Mouse (Mus musculus) urinary bladder, adult 18-20 months (tissue): ENCODE measurements around the gene Dcaf11.

Experiments used
- DNase-seq, 2 experiments: peaks; one replicate each; pipeline ENCODE4 v3.0.0; 2022; ENCODE audit warnings: low spot score in 2 of 2, mixed read lengths in 2 of 2

Gene Dcaf11

DNA sequence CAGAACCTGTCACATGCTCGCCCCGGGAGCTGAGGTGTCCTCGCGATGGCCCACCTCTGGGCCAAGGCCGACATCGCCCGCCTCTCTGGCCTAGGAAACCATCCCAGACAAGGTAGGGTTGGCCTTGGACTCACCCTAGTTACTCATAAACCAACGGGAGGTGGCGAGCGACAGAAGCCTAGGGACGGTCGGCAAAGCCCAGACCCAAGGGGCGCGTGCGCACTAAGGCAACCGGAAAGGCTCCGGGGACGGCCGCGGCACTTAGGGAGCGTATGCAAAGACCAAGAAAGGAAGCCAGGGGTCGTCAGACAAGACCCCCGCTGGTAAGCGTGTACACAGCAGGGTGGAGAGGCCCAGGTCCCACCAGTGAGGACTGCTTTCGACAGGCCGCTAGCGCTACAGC lies at the start of gene Dcaf11:
Gene Dcaf11, plus strand, starts transcription at position 208 of the 403 bp plus-strand sequence.
- peak; percentile 82 to 83 for DNase-seq

DNA sequence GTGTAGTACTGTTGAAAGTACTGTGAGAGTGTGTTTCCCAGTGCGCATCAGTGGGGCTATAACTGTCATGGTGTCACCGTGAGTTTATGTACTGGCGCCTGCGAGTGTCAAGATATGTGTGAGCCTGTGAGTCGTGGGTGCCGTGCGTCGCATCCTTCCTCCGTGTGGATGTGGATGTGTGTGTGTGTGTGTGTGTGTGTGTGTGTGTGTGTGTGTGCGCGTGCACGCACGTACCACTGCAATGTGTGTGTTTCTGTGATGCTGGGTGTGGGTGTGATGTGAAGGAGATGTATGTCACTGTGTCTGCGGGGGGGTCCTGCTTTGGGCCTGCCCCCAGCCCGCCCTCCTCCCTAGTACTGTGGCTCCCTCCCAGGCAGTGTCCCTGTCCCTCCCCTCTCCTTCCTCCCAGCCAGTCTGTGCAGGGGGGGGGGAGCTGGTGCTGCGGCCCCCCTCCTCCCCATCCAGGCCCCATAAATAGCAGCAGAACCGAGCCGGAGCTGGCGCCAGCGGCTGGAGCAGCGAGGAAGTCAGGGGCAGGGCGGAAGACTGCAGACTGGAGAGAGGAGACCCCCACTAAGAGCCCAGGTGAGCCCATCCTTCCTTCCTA lies 49.6 kb upstream of the Dcaf11 start, which contains the start of gene Cpne6:
Gene Cpne6, plus strand, starts transcription at position 321 of the 607 bp plus-strand sequence.
- no peak for DNase-seq

DNA sequence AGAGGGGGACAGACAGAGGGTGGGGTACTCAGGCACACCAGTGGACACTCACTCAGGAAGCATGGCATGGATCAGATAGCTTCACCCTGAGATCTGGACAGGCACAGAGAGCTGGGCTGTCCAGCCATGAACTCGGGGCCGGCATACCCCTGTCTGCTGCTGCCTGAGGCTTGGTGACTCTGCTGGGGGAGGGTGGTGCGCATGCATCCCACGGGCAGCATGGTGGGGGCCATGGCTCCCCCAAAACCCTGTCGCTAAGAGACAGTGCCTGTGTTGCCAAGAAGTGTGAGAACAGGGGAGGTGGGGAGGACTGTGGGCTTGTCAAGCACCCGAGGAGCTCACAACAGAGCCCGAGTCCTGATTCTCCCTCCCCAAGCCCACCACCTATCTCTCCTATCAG lies 48.8 kb upstream of the Dcaf11 start:
- no peak for DNase-seq

DNA sequence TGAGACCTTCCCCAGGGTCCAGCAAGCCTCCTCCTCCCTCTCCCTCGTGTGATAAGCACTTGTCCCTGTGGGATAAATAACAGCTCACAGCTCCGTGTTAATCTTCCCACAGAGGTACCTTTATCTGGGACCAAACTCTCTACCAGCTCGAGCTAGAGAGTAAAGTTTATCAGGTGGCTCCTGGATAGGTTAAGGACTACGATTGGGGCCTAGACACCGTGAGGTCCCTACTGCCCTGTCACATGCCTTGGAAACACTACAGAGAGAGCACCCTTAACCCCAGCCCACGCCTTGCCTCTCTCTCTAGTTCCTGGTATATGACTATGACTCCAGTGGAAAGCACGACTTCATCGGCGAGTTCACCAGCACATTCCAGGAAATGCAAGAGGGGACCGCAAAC lies 45.9 kb upstream of the Dcaf11 start:
- DNase-seq: no peak

DNA sequence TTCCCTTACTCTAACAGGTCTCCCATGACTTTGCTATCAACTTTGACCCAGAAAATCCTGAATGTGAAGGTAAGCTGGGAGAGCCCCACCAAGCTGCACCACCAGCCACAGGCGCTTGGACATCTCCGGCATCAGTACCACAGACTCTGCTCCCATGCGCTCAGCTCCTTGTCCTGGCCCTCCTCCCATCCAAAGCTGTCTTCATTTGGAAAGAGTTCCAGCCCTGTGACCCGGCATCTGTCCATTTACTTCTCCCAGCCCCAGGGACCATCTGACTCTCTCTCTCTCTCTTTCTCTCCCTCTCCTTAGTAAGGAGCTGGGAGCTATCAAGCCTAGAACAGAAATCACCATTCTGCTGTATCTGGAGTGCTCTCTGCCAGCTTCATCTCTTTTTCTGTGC lies 44.0 kb upstream of the Dcaf11 start:
- no peak for DNase-seq

DNA sequence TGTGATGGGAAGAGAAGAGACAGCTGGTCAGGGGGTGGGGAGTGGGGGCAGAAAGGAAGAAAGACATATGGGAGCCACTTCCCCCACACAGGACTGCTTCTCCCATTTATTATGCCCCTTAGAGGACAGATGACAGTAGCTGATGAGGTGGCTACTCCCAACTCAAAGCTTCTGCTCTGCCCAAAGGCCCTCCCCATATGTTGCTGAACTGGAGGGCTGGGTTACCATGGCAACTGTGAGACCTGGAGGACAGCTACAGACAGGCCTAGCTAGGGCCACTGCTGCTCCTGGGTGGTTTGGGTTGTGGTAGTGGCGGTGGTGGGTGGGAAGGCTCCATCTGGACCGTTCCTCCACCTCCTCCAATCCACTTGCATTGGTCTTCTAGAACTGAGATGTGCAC lies 40.9 kb upstream of the Dcaf11 start:
- DNase-seq: no peak

DNA sequence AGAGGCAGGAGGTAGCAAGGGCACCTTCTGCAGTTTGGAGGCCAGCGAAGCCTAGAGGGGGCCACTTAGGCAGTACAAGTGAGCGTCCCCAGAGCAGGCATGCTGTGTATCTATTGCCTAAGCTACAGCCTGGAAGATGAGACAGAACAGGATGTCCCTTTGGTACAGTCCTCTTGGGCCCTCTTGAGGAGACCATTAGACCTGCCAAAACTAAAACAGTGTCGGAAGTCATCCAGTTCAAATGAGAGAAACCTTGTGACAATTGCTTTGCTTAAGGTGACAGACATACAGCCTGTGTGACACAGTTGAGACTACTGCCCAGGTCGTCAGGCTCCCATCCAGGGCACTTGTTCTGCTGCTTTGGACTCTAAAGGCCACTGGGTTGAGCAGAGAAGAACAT lies 40.2 kb upstream of the Dcaf11 start:
- DNase-seq: no peak

DNA sequence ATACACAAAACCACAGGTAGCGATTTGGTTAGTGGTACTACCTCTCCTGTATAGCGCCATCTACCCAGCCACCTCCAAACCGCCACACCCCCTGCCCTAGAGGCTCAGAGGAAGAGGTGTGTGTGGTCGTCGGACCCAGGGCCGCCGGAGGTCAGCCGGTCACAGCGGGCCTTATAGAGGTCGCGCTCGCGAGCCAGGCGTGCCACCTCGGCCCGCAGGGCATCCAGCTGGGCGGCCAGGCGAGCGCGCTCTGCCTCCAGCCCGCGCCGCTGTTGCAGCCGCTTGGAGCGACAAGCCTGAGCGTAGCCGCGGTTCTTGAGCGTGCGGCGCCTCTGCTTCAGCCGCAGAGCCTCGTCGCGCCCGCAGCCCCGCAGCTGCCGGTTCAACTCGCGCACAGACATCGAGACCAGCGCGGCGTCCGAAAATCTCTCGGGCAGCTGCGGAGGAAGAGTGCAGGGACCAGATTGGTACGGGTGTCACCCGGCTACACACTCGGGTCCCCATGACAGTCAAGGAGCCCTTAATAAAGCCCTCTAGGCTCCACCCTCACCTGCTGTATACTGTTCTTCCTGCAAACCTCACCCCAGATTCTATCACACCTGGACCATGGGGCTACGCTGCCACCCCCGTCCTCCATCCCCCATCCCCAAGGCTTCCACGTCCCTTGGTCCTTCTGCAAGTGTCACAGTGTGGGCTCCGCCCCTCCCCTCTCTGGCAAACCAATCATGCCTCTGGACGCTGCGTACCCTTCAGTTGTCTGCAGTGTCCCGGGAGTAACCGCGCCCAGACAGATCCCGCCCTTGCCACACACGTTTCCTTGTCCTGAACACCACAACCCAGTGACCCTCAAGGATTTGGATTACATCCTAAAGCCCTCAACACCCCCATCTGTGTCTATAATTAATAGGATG lies 39.1 kb upstream of the Dcaf11 start:
- DNase-seq: peak in 1 of 2 experiments; percentile 33

DNA sequence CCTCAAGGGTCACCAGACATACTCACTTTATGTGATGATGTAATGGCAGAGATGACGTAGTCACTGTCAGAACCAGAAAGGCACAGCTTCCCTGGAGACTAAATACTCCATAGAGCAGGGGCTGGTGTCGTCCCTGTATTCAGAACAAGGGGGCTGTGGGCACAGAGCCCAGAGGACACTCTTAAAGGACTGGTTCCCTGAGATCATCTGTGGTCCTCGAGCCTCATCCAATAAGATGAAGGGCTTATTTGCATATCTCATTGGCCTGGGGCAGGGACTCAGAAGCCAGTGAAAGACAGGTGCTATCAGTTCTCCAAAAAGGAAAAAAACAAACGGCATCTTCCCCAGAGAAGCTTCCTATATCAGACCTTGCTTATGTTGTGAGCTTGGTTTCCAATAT lies 35.7 kb upstream of the Dcaf11 start:
- no peak for DNase-seq

DNA sequence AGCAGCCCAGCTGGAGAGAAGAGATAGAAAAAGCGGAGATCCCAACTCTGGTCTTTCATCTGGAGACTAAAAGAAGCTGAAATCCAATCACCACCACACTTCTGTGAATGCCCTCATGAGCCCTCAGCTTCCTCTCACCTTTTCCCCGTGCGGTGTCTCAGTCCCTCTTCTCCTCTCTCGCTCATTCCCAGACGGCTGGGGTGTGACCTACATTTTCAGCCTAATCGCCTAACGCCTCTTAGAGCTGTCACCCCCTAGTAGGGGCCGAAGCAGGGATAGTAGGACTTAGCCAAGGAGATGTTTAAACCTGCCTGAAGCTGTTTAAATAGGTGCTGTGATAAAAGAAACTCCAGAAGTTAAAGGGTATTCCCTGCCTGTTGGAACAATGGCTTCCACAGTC lies 35.0 kb upstream of the Dcaf11 start, which contains the start of gene Nrl:
Gene Nrl, minus strand, starts transcription at position 197 of the 400 bp plus-strand sequence.
- no peak for DNase-seq

DNA sequence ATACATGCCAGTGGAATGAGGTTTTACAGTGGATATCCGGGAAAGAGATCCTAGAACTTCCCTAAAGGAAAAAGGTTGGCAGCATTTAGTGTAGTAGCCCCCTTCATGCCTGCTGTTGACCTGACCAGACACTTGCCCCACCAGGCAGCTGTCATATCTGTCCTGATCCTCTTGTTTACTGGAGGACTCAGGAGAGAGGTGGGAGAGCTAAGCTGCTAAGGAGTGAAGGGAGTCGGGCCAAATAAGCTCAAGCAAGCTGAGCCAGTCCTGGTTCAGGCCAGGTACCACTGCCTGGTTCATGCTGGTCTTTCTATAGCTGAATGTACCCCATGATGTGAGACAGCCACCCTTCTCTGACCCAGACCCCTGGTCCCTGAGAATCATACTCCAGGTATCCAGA lies 33.1 kb upstream of the Dcaf11 start:
- DNase-seq: no peak

DNA sequence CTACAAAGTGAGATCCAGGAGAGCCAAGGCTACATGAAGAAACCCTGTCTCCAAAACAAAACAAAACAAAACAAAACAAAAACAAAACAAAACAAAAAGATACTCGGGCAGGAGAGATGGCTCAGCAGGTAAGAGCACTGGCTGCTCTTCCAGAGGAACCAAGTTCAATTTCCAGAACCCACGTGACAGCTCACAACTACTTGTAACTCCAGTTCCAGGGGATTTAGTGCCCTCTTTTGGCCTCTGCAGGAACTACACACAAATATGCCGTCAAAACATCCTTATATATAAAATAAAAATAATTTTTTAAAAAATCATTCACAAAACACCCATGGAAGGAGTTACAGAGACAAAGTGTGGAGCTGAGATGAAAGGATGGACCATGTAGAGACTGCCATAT lies 31.9 kb upstream of the Dcaf11 start:
- DNase-seq: no peak

DNA sequence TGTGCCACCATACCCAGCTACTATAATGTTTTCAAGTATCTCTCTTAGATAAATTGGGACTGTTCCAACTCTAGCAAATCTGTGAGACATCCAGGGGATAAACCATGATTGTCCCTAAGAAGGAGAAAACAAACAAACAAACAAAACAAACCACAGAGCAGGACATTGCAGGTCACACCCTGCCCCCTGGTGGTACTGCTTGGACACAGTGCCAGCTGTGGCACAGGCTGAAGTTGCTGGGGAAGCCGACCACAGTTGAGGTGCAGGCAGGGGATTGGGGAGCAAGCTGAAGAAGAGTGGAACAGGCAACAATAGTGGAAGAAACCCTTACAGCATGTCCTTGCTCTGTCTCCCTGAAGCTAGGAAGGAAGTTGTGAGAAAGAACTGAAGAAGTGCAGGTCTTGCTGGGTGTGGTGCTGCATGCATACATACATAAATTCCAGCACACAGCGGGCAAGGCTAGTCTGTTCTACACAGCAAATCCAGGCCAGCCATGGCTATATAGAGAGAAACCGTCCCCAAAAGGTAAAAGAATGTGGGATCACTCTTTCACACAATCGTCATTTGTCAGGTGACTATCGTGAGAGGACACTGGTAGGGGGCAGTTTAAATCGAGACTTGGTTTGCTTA lies 23.6 kb upstream of the Dcaf11 start:
- peak in 1 of 2 experiments; percentile 31 for DNase-seq

DNA sequence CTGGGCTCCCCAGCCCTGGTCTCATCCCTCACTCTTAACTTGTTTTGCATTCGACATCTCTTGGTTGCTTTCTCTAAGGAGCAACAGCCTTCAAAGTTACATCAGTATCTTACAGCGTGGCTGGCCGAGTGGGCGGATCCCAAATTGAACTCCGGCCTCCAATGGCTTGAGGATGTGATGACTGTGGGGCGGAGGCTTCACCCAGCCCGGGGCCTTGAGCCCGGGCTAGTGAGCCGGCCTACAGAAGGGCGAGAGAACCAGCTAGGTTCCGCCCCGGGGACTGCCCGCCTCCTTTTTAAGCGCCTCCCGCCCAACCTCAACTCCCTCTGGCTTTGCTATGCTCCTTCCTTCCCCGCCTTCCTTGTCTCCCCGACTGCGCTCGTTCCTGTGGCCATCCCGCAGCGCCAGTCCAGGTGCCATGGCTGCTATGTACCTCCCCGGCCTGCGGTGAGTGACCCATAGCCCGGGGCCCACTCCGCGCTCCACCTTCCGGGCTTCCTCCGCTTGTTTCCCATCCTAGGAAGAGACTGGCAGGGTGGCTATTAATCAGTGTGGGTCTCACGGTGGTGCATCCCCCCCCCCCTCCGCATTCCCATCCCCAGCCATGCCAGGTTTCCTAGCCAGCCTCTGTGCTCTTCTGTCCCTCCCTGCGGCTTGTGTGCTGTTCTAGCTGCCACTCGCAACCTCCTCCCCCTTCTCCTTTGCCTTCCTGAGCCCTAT lies 19.6 kb upstream of the Dcaf11 start, which contains the start of gene Pck2:
Gene Pck2, plus strand, starts transcription at position 200 of the 720 bp plus-strand sequence.
- DNase-seq: peak; percentile 77 to 88

DNA sequence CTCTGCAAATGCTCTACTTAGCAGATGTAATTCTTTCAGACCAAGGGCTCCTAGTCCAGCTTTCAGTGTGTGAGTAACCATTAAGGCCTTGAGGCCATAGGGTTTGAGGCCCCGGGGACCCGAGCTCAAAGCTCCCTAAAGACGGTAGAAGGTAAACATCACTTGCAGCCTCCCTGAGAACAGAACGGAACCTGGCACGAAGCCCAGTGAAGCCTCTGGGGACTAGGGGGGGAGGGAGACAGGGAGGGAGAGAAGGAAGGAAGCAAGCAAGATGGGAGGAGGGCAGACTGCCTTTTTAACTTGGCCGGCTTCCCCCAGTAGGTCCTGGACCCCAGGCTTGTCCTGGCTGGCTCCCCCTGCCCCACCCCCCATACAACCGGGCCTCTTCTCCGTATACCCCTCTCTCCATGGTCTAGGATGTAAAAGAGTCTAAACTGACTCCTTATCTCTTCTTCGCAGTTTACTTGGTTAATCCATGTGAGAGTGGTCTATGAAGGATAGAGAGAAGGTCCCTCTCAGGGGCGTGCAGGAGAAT lies 19.0 kb upstream of the Dcaf11 start:
- DNase-seq: peak; percentile 49 to 74

DNA sequence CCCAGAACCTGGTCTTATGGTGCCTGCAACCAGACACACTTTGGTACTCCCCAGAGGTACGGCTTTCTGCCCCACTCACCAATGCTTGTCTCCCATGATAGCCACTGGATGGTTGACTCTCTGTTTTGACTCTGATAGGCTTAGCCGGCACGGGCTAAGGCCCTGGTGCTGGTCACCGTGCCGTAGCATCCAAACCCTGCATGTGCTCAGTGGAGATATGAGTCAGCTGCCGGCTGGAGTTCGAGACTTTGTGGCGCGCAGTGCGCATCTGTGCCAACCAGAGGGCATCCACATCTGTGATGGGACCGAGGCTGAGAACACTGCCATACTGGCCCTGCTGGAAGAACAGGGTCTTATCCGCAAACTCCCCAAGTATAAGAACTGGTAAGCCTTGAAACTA lies 17.5 kb upstream of the Dcaf11 start:
- no peak for DNase-seq

DNA sequence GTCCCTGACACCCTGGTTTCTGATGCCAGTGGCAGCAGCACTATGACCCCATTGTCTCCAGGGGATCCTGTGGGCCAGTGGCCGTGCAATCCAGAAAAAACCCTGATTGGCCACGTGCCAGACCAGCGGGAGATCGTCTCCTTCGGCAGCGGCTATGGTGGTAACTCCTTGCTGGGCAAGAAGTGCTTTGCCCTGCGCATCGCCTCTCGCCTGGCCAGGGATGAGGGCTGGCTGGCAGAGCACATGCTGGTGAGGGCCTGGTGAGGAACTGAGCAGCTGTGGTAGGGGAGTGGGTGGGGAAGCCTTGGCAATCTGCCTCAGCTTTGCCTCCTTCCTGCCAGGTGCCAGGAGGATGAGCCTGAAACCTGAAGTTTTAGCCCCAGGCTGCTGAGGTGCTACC lies 15.5 kb upstream of the Dcaf11 start:
- DNase-seq: no peak

DNA sequence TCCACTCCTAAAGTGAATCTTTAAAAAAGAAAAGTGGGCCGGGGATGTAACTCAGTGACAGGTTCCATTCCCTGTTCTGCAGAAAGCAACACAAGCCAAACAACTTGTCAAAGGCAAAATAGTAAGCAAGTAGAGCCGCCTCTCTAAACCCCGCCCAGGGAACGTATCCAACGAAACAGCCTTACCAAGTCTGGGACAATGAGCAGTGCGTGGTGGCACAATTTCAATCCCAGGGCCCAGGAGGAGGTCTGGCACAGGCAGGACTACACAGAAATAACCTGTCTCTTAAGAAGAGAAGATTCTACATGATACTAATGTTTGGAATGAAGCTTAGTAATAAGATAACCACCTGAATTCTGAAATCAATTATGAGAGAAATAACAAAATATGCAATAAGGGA lies 9.6 kb upstream of the Dcaf11 start:
- DNase-seq: no peak

DNA sequence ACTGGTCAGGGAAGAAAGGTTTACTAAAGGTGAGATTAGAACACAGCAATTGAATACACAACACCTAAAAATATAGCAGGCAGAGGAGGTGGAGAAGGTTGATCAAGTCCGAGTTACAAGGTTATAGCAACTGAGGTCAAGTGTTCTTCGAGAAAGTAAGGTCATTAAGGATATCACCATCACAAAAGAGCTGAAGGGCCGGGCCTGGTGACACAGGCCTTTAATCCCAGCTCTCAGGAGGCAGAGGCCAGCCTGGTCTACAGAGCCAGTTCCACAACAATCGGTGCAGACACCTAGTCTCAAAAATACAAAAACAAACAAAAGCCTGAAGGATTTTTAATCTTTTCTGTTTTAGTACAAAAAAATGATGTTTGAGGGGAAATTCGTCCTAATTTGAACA lies 8.5 kb upstream of the Dcaf11 start:
- DNase-seq: no peak

DNA sequence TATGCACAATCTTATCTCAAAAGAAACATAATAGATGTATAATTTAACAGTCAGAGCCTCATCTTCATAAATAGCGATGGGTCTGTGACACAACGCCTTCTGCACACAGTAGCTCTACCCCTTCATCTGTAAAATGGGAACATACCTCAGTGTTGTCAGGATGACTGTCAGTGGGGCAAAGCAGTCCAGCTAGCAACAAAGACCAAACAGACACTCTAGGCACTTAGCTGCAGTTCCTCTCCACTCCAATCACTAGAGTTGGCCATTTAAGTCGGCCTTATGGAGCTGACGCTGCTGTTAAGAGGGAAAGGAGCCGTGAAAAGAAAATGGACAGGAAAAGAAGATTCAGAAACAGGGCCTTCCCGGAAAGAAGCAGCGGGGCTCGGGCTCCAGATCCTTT lies 8.0 kb upstream of the Dcaf11 start:
- DNase-seq: no peak

DNA sequence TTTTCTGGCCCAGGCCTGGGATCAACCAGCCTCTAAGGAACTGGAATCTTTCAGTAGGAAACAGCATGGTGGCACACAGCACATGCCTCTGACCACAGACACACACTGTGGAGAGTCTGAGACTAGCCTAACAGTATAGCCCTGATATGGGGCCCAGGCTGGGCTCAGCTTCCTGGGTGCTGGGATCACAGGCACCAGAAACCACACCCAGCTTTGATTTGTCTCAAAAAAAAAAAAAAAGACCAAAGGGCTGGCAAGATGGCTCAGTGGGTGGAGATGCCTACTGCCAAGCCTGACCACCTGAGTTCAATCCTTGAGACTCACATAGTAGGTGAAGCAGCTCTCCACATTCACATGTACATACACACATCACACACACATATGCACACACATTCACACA lies 5.2 kb upstream of the Dcaf11 start:
- DNase-seq: peak in 1 of 2 experiments; percentile 37

DNA sequence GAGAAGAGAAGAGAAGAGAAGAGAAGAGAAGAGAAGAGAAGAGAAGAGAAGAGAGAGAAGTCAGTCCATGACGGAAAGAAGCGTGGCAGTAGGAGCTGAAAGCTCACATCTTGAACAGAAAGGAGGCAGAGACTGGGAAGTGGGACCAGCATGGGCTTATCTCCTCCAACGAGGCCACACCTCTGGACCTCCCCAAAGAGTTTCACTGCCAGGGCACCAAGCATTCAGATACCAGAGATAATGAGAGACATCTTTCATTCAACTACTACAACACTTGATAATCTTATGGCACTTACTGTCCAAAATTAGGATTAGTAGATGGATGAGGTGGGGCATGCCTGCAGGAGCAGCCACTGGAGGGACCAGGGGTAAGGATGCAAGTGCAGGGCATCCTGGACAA lies 4.0 kb upstream of the Dcaf11 start:
- DNase-seq: no peak
